Mouse (Mus musculus): ENCODE results near the gene Ptgr1. TPM values are rescaled to one million over a fixed set of nuclear protein-coding genes. Genes with fewer than 3 reads are reported as not detected.

Gene Ptgr1
- total and polyA plus RNA-seq, 3 experiments, result 11.7 to 20.6 TPM; not detected in 1

DNA sequence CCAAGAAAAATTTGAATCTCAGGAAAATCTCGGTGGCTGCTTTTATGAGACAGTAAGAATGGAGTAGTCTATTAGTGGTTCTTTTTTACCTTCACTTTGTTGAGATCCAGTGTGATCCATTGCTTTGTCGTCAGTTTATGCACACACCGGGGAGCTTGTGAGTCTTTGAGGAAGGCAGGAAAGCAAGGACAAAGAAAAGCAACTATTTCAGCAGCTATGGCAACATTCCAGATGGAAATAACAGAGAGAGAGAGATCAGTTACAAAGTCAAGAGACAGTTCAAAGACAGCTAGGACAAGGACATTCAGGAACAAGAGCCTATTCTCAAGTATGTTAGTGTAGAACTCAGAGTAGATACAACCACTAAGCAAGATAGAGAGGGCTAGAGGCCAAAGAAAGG, 51.1 kb downstream of the Ptgr1 start:
- Histone ChIP-seq H3K79me2 (ENCODE audit: control insufficient read depth, insufficient read depth, low read length, poor library complexity) (no peaks in the 10 kb centered on the region), H3K4me3 (ENCODE audit: control insufficient read depth in 1 of 2, insufficient read depth in 1 of 2, low read depth in 2 of 2, low read length in 2 of 2) (no peak overlapping the region), H3K9me3 (replicated peaks; ENCODE audit: insufficient read depth, low read length) (no peaks in the 10 kb centered on the region), H3K27me3 (ENCODE audit: control insufficient read depth in 1 of 2, insufficient read depth in 2 of 2, low read length in 2 of 2) (no peaks in the 10 kb centered on the region; a peak in 1 of 4 replicates), H3K9ac (ENCODE audit: control insufficient read depth, low read depth, low read length, poor library complexity, severe bottlenecking) (no peak overlapping the region), H3K4me1 (ENCODE audit: control insufficient read depth in 1 of 2, insufficient read depth in 2 of 2, low read length in 2 of 2) (peaks cover 0 to 6% of the 10 kb centered on the region in 2 experiments; a peak in 1 of 4 replicates), H3K27ac (ENCODE audit: control insufficient read depth, low read depth, low read length) (no peak overlapping the region), H3K36me3 (ENCODE audit: control insufficient read depth in 1 of 2, insufficient read depth in 2 of 2, low read length in 2 of 2) (no peaks in the 10 kb centered on the region; a peak in 1 of 4 replicates)
- DNase-seq (ENCODE audit: low read depth, low spot score), result no peak
- TF ChIP-seq MAX (IDR thresholded peaks at IDR 0.05; ENCODE audit: low read length), result no peak
- no peak for TF ChIP-seq MYB (IDR thresholded peaks at IDR 0.05; ENCODE audit: low read depth, low read length)
- TF ChIP-seq BHLHE40 (IDR thresholded peaks at IDR 0.05; ENCODE audit: borderline replicate concordance, low read depth, low read length), result no peak
- TF ChIP-seq JUND (IDR thresholded peaks at IDR 0.05; ENCODE audit: low read depth, low read length), result no peak
- TF ChIP-seq ETS1 (IDR thresholded peaks at IDR 0.05; ENCODE audit: low read depth, low read length), result no peak
- no peak for TF ChIP-seq CHD2 (IDR thresholded peaks at IDR 0.05; ENCODE audit: low read length)
- no peak for TF ChIP-seq TCF12 (IDR thresholded peaks at IDR 0.05; ENCODE audit: low read depth, low read length)
- no peak for TF ChIP-seq ZKSCAN1 (IDR thresholded peaks at IDR 0.05; ENCODE audit: low read depth, low read length)
- TF ChIP-seq GATA1 (IDR thresholded peaks at IDR 0.05; ENCODE audit: low read depth, low read length), result no peak
- no peak for TF ChIP-seq SMC3 (IDR thresholded peaks at IDR 0.05; ENCODE audit: low read depth, low read length)
- no peak for TF ChIP-seq EP300 (IDR thresholded peaks at IDR 0.05; ENCODE audit: low read depth in 1 of 2, low read length in 2 of 2)
- TF ChIP-seq POLR2A (IDR thresholded peaks at IDR 0.05; ENCODE audit: control insufficient read depth in 1 of 2, insufficient read depth in 1 of 2, low read depth in 1 of 2, low read length in 2 of 2, poor library complexity in 1 of 2), result no peak
- TF ChIP-seq UBTF (IDR thresholded peaks at IDR 0.05; ENCODE audit: borderline replicate concordance, insufficient read depth, low read depth, low read length), result no peak
- no peak for TF ChIP-seq SIN3A (IDR thresholded peaks at IDR 0.05; ENCODE audit: low read length)
- no peak for TF ChIP-seq CTCF (IDR thresholded peaks at IDR 0.05 in 2 of 3, conservative IDR thresholded peaks at IDR 0.05 in 1 of 3; ENCODE audit: control insufficient read depth in 1 of 3, insufficient read depth in 1 of 3, low read depth in 2 of 3, low read length in 3 of 3, poor library complexity in 1 of 3, severe bottlenecking in 1 of 3)
- TF ChIP-seq ELF1 (IDR thresholded peaks at IDR 0.05; ENCODE audit: low read depth, low read length), result no peak
- no peak for TF ChIP-seq MYC (IDR thresholded peaks at IDR 0.05; ENCODE audit: low read depth, low read length)
- TF ChIP-seq NELFE (IDR thresholded peaks at IDR 0.05; ENCODE audit: low read depth, low read length), result no peak

DNA sequence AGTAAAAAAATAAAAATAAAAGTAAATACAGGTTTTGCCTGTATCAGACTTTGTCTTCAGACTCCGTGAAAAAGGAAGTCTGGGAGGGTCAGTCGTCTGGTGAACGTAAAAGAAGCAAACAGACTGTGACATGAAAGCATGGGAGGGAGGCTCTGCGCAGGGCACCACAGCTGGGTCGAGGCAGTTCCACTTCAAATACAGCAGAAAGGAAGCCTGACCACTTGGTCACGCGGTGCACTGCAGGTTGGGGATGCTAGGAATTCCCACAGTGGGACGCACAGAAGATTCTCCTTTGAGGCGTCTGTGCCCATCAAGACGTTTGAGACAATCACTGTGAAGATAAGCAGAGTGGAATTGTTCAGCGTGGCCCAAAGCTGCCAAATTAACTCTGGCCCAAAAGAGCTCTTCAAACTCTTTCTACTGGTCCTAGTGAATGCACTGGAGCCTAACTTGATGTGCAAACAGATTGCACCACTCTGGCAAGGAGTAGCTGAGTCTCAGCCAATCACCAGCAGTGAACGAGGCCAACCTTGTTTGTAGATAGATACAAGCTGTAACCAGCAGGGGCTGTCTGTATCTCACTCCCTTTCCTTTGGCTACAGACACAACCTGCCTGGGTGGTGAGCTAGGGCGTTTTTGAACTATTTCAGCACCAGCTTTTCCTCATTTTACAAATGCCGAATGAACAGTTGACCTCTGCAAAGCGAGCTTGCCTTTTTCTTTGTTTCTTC, 52.0 kb downstream of the Ptgr1 start:
- H3K9me3 ChIP-seq (replicated peaks; ENCODE audit: insufficient read depth, low read length), result no peaks in the 10 kb centered on the region
- no peak for TF ChIP-seq NELFE (IDR thresholded peaks at IDR 0.05; ENCODE audit: low read depth, low read length)
- peak in 2 of 3 experiments; percentile 39 to 41; a peak in 4 of 6 replicates for TF ChIP-seq CTCF (IDR thresholded peaks at IDR 0.05 in 2 of 3, conservative IDR thresholded peaks at IDR 0.05 in 1 of 3; ENCODE audit: control insufficient read depth in 1 of 3, insufficient read depth in 1 of 3, low read depth in 2 of 3, low read length in 3 of 3, poor library complexity in 1 of 3, severe bottlenecking in 1 of 3)
- peak; percentile 24 for TF ChIP-seq SMC3 (IDR thresholded peaks at IDR 0.05; ENCODE audit: low read depth, low read length)
- 0 out of 2 replicates have a peak, but pooled peaks have one; percentile 15 for TF ChIP-seq MXI1 (IDR thresholded peaks at IDR 0.05; ENCODE audit: low read depth, low read length)
- 0 out of 2 replicates have a peak, but pooled peaks have one; percentile 26 for TF ChIP-seq USF1 (IDR thresholded peaks at IDR 0.05; ENCODE audit: low read depth, low read length)
- TF ChIP-seq CHD2 (IDR thresholded peaks at IDR 0.05; ENCODE audit: low read length), result no peak
- TF ChIP-seq TBP (IDR thresholded peaks at IDR 0.05; ENCODE audit: low read depth, low read length), result no peak
- TF ChIP-seq GATA1 (IDR thresholded peaks at IDR 0.05; ENCODE audit: low read depth, low read length), result peak; percentile 26; the same call in 1 of the 2 replicates
- no peak for TF ChIP-seq POLR2AphosphoS5 (IDR thresholded peaks at IDR 0.05; ENCODE audit: borderline replicate concordance, low read depth, low read length)
- no peak overlapping the region for H3K27ac ChIP-seq (ENCODE audit: control insufficient read depth, low read depth, low read length)
- peak; percentile 89 for DNase-seq (ENCODE audit: low read depth, low spot score)
- H3K9ac ChIP-seq (ENCODE audit: control insufficient read depth, low read depth, low read length, poor library complexity, severe bottlenecking), result peak overlapping the region; percentile 29; the same call in 1 of the 2 replicates
- no peaks in the 10 kb centered on the region; a peak in 1 of 4 replicates for H3K36me3 ChIP-seq (ENCODE audit: control insufficient read depth in 1 of 2, insufficient read depth in 2 of 2, low read length in 2 of 2)
- H3K27me3 ChIP-seq (ENCODE audit: control insufficient read depth in 1 of 2, insufficient read depth in 2 of 2, low read length in 2 of 2), result no peaks in the 10 kb centered on the region
- H3K79me2 ChIP-seq (ENCODE audit: control insufficient read depth, insufficient read depth, low read length, poor library complexity), result no peaks in the 10 kb centered on the region
- H3K4me1 ChIP-seq (ENCODE audit: control insufficient read depth in 1 of 2, insufficient read depth in 2 of 2, low read length in 2 of 2), result peaks cover 0 to 6% of the 10 kb centered on the region in 2 experiments; a peak in 1 of 4 replicates
- peak overlapping the region; percentile 38 to 53 for H3K4me3 ChIP-seq (ENCODE audit: control insufficient read depth in 1 of 2, insufficient read depth in 1 of 2, low read depth in 2 of 2, low read length in 2 of 2)
